Mouse (Mus musculus) NIH3T3 (cell line): Measurements from ENCODE around the gene Letmd1.
"Not testable (repeated sequence)": the region's sequence is repeated elsewhere in the genome, so short reads cannot be mapped to it uniquely, and the experiment has no call there.

ENCODE experiments used
- DNase-seq: peaks from one replicate; pipeline ENCODE4 v3.0.0-alpha.2; 2012; ENCODE audit warnings: low read depth

Gene Letmd1

GRCm38 (mm10) chr15:100468295-100469188 lies at the start of gene Letmd1:
Letmd1 (plus strand) TSS chr15:100469023.
- DNase-seq = peak; percentile 90

DNA sequence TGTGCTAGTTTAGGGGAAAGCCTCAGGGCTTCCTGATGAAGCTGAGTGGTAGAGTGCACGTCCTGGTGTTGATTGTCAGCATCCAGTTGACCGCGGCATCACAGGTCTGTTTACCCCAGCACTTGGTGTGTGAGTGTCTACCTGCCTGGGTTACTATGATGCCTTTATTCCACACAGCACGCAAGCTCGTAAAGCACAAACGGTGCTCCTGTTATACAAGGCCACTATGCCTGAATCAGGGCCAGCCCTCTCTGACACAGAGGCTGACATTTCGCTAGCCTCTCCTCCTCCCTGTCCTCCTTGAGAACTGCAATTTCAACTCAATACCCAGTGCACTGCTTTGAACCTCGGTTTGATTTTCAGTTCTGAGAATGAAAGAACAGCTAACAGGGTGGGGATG lies 49.5 kb upstream of the Letmd1 start:
- no peak for DNase-seq

- DNase-seq = no peak
These were observed 48.7 kb upstream of the Letmd1 start for GRCm38 (mm10) chr15:100419901-100420745.

- peak; percentile 82 for DNase-seq
These were observed 47.6 kb upstream of the Letmd1 start for GRCm38 (mm10) chr15:100421059-100421757.

DNA sequence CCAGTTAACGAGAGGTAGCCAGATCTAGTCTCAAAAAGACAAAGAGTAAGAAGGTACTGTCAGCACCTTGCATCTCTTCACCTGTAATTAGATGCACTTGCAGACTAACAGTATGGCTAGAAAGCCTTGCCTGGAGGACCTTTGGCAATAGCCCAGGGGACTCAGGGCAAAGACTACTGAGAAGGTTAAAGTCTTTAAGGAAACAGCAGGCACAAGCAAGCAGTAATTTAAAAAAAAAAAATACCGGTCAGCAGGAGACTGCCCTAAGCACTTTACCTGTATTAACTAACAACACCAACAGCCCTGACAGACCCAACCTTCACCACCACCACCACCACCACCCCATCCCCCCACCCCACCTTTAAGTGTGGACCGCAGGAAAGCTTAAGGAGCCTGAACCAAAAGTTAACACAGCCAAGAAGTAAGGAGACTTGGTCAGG lies 47.0 kb upstream of the Letmd1 start, which contains the start of gene Gm5475:
TSS of gene Gm5475 (plus strand) at position 390 of the 440 bp plus-strand sequence.
- DNase-seq = not testable (repeated sequence)

DNA sequence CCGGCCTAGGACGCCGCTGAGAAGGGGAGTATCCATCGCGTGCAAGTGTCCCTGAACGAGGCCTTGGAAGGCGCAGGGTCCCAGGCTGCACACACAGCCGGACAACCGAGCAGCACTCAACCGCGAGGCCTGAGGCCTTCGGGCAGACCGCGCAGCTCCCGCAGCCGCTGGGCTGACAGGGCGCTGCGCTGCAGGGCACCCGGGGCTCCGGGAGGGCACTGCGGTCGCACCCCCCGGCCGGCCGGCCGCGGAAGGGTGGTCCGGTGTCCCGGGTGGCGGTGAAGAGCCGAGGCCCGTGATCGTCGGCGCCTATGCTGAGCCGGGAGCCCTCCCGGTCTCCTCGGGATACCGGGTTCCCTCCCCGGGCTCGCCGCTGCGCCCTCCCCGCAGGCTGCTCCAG lies 46.3 kb upstream of the Letmd1 start:
- DNase-seq = peak; percentile 48

DNA sequence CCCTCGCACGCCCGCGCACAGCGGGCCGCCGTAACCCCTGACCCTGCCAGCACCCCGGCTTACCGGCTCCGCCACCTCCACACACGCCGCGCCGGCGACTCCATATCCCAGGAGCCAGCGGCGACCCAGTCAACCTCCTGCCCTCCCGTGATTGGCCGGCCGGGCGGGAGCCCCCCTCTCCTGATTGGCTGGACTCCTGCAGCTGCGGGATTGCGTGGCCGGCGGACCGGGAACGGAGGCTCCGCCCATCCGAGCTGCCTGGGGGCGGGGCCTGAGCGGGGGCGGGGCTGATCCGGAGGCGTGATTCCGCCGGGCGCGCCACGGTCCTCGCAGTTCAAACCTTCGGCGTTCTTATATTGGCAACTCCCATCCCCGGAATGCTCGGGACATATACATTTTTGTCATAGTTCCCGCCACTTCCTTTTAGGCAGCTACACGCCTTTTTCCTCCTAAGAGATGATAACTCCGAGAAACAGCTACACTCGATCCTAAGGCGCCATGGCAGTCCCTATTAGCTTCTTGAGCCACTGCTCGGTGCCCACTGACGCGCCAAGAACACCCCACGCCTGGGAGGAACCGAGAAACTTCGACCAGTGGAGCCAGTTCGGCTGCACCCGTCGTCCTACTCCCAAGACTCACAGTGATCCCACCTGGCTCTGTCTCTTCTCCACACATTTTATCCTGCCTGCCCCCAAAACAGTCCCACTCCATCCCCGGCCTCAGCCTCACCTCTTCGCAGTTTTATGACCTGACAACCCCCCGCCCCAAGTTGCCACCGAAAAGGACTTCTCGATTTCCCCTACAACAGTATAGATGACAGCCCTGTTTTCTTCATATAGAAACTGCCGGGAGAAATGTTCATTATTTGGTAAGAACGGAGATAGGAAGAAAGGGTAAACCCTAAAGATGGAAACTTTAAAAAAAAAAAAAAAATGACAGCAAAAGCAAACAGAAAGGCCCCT lies 45.6 kb upstream of the Letmd1 start:
- peak; percentile 96 for DNase-seq

DNA sequence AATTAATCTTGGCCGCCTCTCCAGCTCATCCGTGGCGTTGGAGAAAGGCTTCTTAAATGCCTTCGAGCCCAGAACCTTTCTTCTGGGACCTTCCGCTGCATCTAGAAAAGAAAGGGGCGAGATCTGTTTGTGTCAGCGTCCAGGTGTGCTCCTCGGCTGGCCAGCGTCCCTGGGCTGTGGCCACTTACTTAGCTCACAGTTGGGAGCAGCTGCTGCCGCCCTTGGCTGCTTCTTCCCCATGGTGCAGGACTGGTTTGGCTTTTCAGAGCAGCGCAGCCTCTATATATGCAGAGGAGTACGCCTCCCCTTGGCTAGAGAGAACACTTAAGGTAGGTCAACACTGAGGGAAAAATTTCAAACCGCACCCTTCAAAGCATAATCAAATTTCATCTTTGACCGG lies 44.9 kb upstream of the Letmd1 start:
- DNase-seq = no peak

DNA sequence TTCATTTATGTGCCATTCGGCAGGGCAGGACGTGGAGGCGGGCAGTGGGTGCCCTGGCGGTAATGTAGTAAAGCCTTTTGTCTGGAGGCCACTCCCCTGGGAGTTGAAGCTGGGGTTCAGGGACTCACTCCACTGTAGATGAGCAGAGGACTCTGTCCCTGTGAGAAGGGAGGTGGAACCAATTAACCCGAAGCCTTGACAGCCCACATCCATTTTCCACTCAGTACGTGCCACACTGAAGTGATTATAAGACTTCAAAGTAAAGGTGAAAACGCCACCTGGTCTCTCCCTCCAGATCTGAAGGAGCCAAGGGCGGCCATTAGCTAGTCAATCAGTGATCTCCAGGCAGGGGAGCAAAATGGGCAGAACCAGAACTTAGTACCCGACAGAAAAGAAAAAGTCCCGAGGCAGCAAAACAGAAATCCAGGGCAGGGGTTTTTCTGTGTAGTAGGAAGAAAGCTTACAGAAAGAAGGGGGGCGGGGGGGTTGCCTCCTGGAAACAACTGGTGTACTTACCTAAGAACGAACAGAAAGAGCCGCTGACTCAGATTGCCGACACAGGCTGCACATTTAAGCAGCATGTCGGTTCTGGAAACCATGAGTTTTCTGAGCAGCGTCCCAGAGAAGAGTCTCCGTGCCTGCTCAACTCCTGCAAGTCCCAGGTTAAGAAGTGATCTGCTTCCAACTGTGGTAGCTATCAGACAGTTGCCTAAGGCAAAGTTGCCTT lies 44.3 kb upstream of the Letmd1 start, which contains the start of gene Slc11a2:
TSS of gene Slc11a2 (minus strand) at position 677 of the 727 bp plus-strand sequence.
- no peak for DNase-seq

DNA sequence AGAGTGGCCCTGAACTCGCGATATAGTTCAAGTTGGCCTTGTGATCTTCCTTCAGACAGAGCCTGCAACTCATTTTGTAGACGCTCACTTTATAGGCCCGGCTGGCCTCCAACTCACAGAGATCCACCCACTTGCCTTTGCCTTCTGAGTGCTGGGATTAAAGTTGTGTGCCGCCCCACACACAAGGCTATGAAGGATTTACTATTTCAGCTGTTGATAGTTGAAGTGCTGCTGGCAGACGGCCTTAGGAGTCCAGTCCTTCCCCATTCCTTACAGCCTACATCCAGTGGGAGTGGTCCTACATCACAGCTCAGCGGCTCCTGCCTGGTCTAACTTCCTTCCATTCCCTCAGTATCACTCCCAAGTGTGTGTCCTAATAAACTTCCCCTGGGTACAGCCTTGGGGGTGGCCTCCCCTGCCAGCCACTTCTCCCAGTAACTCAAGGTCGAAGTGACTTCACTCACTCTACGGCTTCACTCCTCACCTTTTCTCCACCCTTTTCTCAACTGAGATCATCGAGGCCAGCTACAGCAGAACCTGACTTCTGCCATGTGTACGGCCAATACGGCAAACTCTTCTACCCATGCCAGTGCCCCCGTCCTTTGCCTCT lies 40.4 kb upstream of the Letmd1 start:
- peak; percentile 52 for DNase-seq

DNA sequence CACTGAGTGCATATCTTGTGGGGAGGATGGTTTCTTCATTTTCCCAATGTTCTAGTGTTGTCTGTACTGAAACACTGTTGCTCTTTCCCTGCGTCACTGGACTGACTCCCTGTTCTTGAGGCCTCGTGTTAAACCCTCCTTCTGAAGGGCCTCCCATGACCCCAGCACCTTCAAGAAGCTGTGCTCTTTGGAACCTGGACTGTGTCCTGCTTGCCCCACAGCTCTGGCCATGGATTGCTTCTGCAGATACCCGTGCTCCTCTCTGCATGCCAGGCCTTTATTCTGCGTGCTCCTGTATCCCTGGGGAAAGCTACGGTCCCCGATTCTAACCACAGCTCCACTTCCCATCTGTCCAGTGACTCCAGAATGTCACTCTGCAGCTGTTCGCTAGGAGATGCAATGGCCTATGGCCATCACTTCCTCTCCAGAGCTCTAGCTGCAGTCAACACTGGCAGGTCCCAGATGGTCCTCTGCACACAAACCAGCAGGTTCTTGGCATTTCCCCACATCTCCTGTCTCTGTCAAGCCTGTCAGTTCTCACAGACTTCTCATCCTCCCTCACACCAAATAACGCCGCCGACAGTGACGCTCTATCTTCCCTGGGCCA lies 38.8 kb upstream of the Letmd1 start:
- DNase-seq = no peak

- peak; percentile 68 for DNase-seq
These were observed 35.6 kb upstream of the Letmd1 start for GRCm38 (mm10) chr15:100433234-100433633.

DNA sequence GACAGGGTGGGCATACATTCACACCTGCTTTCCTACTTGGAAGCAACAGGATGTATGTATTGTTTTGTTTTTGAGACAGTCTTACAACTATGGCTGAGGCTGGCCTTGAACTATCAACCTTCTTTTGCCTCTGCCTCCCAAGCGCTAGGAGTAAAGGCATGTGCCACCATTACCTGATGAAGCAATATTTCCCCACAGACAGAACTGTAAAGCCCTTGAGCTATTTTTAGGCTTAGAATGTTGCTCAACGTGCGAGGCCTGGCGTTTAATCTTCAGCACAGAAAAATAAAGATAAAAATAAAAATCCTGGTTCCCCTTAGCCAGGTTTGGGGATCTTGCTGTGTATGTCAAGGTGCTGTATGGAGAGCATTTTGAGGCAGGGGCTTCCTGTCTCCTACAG lies 32.7 kb upstream of the Letmd1 start:
- DNase-seq = peak; percentile 53

- DNase-seq = no peak
These were observed 32.3 kb upstream of the Letmd1 start for GRCm38 (mm10) chr15:100436518-100436917.

DNA sequence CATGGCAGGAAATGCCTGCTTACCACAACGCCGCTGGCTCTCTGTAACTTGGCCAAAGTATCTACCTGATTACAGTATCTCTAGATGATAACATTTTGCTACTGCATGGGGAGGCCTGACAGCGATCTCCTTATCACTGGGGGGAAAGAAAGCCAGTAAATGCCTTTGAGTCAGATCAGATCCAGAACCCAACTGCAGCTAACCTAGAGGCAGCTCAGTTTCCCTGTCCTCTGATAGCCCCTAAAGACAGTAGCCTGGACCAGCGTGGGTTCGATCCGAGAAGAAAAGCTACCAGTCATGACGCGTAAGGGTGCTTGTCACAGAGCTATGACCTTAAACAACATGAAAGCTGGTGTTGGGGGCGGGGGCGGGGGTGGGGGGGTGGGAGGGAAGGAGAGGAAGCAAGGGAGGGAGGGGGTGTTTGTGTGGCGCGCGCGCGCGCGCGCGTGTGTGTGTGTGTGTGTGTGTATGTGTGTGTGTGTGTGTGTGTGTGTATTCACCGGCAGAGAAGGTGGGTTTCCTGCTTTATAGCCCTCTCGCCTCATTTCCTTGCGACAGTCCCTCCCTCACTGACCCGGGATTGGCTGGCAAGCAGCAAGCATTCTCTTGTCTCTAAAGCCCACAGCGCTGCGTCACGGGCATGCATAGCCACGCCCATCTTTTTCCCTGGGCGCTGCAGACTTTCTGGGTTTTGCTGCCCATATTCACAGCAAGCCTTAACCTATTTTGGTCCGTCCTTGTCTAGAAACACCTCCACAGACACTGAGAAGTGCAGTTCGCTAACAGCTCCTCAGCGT lies 25.5 kb upstream of the Letmd1 start:
- peak; percentile 88 for DNase-seq

- no peak for DNase-seq
These were observed 21.9 kb upstream of the Letmd1 start for GRCm38 (mm10) chr15:100446887-100447286.

DNA sequence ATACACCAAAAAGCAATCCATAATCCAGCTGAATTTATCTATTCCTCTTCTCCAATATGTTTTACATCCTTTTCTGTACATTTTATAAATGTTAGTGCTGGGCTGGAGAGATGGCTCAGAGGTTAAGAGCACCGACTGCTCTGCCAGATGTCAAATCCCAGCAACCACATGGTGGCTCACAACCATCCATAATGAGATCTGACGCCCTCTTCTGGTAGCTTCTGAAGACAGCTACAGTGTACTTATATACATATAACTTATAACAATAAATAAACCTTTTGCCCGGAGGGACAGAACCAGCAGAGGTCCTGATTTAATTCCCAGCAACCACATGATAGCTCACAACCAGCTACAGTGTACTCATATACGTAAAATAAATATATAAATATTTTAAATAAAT lies 20.3 kb upstream of the Letmd1 start:
- DNase-seq = no peak

DNA sequence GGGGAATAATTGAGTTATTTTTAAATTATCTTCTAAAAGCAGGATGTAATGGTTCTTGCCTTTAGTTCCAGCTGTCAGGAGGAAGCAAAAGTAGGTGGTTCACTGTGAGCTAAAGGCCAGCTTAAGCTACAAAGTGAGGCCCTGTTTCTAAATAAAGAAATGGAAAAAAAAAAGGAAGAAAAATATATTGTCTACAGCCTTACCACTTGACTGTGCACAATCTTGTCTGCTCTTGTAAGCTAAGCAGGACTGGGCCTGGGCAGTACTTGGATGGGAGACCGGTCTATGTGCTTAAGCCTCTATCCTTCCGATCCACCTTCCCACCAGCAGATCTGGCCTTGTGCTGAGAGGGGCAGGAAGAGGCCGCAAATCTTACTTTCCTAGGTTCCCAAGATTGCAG lies 19.3 kb upstream of the Letmd1 start:
- DNase-seq = no peak
